Mouse (Mus musculus) heart, embryonic 12.5 days (tissue): ENCODE results near the gene Ubr2. TPM values are rescaled to one million over a fixed set of nuclear protein-coding genes. Genes with fewer than 3 reads are reported as not detected.

Experiments used
- ATAC-seq: fragments of 200-750 bp; cut with Nextera tagmentation; 2 replicates; pipeline ENCODE4 v1.8.0; 2017; ENCODE audit warnings: moderate TSS enrichment, moderate library complexity; ENCODE audit not compliant: insufficient number of reproducible peaks, low FRiP score
- H3K27ac ChIP-seq: fragments of 300-500 bp; sonication (generic); 2 replicates; pipeline ENCODE4 v1.5.1; 2016; ENCODE audit warnings: mild to moderate bottlenecking, moderate library complexity; ENCODE audit not compliant: poor library complexity, severe bottlenecking
- H3K27me3 ChIP-seq: fragments of 300-500 bp; sonication (generic); replicated peaks from 2 replicates; pipeline ENCODE4 v1.6.1; 2016; ENCODE audit warnings: mild to moderate bottlenecking, moderate library complexity
- H3K36me3 ChIP-seq: fragments of 300-500 bp; sonication (generic); 2 replicates; pipeline ENCODE4 v1.6.1; 2016; ENCODE audit warnings: mild to moderate bottlenecking, moderate library complexity
- H3K4me1 ChIP-seq: fragments of 300-500 bp; sonication (generic); replicated peaks from 2 replicates; pipeline ENCODE4 v1.6.1; 2016; ENCODE audit warnings: mild to moderate bottlenecking
- H3K4me2 ChIP-seq: fragments of 300-500 bp; sonication (generic); 2 replicates; pipeline ENCODE4 v1.6.1; 2016; ENCODE audit warnings: mild to moderate bottlenecking, moderate library complexity
- H3K4me3 ChIP-seq: fragments of 300-500 bp; sonication (generic); 2 replicates; pipeline ENCODE4 v1.5.1; 2016; ENCODE audit warnings: mild to moderate bottlenecking
- H3K9ac ChIP-seq: fragments of 300-500 bp; sonication (generic); 2 replicates; pipeline ENCODE4 v1.6.1; 2016; ENCODE audit warnings: mild to moderate bottlenecking, moderate library complexity
- H3K9me3 ChIP-seq: fragments of 300-500 bp; sonication (generic); replicated peaks from 2 replicates; pipeline ENCODE4 v1.6.1; 2016; ENCODE audit warnings: mild to moderate bottlenecking, moderate library complexity
- WGBS: fragments of 180-500 bp; shearing (Covaris S2); methylation state at CpG from one replicate; pipeline ENCODE4 v1.1.7; 2016; 5-methylcytosine and 5-hydroxymethylcytosine counted together
- polyA plus RNA-seq: library from polyadenylated mRNA; unstranded; fragments of >200 nt; fragmentation: Nextera tagmentation; extraction: Ambion mirVana; gene quantifications from 2 replicates; pipeline ENCODE4 v1.2.1, GENCODE M21; 2016

Ubr2 gene
- polyA plus RNA-seq, 1 experiment from 2014 or later: 20.2 TPM

DNA sequence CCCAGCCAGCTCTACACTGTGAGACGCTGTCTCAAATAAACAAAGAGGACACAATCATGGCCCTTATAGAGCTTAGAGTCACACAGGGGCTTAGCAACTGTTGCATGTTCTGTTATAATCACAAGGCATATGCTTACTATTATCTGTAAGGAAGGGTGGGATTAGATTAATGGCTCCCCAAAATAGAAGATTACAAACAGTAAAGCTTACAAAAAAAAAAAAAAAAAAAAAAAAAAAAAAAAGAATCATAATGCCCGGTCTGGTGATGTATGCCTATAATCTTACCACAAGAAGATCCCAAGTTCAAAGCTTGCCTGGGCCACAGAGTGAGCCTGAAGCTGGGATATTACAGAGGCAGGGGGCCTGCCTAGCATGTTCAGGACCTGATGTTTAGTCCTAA is 130.0 kb downstream of the Ubr2 start:
- peak overlapping the region; percentile 1; the same call in 1 of the 2 replicates for H3K4me2 ChIP-seq
- no peaks in the 10 kb centered on the region for H3K36me3 ChIP-seq
- H3K9ac ChIP-seq: no peak overlapping the region
- ATAC-seq: no peak
- H3K9me3 ChIP-seq: no peaks in the 10 kb centered on the region; the same call in 1 of the 2 replicates
- H3K27ac ChIP-seq: no peak overlapping the region
- H3K27me3 ChIP-seq: peaks cover 17% of the 10 kb centered on the region; the same call in 1 of the 2 replicates
- WGBS: 58% methylated on average over 2 of the region's 2 CpGs
- peaks cover 23% of the 10 kb centered on the region for H3K4me1 ChIP-seq
- H3K4me3 ChIP-seq: no peak overlapping the region

DNA sequence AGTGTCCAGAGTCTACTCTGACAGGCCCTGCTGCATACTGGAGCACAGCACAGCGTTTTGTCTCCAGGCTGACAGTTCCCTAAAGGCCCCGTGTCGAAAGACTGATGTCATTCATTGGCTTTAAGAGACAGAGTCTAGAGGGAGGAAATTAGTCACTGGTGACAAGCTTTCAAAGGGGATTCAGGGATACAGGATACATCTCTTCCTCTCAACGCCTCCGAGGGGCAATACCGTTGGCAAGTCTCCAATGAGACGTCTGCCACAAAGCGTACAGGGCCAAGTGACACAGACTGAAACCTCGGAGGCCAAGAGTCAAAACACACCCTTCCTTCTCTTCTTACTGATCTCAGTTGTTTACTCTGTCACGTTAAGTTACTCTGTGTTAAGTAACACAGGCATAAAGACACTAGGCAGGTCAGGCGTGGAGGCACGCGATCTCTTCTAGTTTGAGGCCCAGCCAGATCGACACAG is 130.5 kb downstream of the Ubr2 start:
- H3K4me1 ChIP-seq: peaks cover 20% of the 10 kb centered on the region
- H3K27me3 ChIP-seq: peaks cover 17% of the 10 kb centered on the region; the same call in 1 of the 2 replicates
- WGBS: 26% methylated on average over 14 of the region's 14 CpGs
- peak; percentile 68 for ATAC-seq
- no peaks in the 10 kb centered on the region for H3K36me3 ChIP-seq
- peak overlapping the region; percentile 1; the same call in 1 of the 2 replicates for H3K4me2 ChIP-seq
- H3K27ac ChIP-seq: no peak overlapping the region
- no peak overlapping the region for H3K9ac ChIP-seq
- H3K4me3 ChIP-seq: no peak overlapping the region
- H3K9me3 ChIP-seq: no peaks in the 10 kb centered on the region; the same call in 1 of the 2 replicates

Other genes starting within 250 kb of the Ubr2 start
- 0.13 and 0.33 TPM in 2 replicates for gene Ptcra, start 246.8 kb downstream of the Ubr2 start, polyA plus RNA-seq
- gene 2310039H08Rik, start 237.9 kb downstream of the Ubr2 start, polyA plus RNA-seq: 41.7 and 41.9 TPM in 2 replicates
- 106 and 115 TPM in 2 replicates for gene Rpl7l1, start 227.9 kb downstream of the Ubr2 start, polyA plus RNA-seq
- gene Bicral, start 152.1 kb downstream of the Ubr2 start, polyA plus RNA-seq: 4.0 and 5.7 TPM in 2 replicates
- 52.4 and 55.1 TPM in 2 replicates for gene Tbcc, start 119.9 kb downstream of the Ubr2 start, polyA plus RNA-seq
- not detected in 2 replicates for gene Prph2, start 100.1 kb downstream of the Ubr2 start, polyA plus RNA-seq